Mouse (Mus musculus) megakaryocyte, embryonic 14.5 days (primary cell): ENCODE data around the gene Cadps2.

ENCODE experiments used
- FLI1 ChIP-seq: IDR thresholded peaks from 2 replicates; pipeline ENCODE4 v1.6.1; 2012; ENCODE audit warnings: low read length, inconsistent platforms, mixed read lengths
- GATA1 ChIP-seq: IDR thresholded peaks from 3 replicates; pipeline ENCODE4 v1.6.1; 2012; ENCODE audit warnings: mixed read lengths, low read length, inconsistent platforms, borderline replicate concordance

GRCm38 (mm10) chr6:23869971-23870370 lies 30.8 kb upstream of the Cadps2 start:
- TF ChIP-seq FLI1 (no peak), GATA1 (no peak)
